Mouse (Mus musculus): ENCODE measurements around the gene Dnajc22.

The Dnajc22 gene

DNA sequence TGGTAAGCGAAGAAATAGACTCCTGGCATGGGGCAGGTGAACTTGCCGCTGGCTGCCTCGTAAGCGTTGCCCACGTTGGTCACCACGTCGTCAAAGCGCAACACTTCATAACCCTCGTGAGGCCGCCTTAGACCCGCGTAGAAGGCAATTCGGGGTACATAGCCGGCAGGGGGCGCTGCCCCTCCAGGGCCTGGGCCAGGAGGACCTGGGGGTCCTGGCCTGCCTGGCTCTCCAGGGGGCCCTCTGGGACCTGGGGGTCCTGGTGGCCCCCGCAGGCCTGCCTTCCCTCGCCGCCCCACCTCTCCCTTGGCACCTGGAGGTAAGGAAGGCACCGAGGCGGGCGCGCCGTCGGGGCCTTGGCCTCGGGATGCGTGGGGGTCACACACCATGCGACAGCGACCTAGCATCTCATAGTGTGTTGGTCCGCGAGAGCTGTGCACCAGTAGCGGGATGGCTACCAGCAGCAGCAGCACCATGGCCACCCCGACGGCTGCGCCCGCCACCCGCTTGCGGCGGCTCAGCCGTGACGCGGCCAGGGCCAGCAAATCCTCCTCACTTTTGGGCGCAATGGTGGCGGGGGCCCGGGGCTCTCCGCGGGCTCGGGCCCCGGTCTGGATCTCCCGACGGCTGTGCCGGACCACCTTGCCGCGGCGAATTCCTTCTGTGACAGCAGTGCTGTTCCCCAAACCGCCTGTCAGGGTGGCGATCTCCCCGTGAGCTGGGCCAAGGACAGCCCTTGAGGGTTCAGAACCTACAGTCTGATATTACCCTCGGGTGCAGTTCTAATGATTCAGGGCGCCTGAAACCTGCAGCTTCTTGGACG is 5.5 kb upstream of the Dnajc22 start, which contains the start of gene C1ql4:
TSS of gene C1ql4 (minus strand) at position 565 of the 823 bp plus-strand sequence.
- DNase-seq = no peak

DNA sequence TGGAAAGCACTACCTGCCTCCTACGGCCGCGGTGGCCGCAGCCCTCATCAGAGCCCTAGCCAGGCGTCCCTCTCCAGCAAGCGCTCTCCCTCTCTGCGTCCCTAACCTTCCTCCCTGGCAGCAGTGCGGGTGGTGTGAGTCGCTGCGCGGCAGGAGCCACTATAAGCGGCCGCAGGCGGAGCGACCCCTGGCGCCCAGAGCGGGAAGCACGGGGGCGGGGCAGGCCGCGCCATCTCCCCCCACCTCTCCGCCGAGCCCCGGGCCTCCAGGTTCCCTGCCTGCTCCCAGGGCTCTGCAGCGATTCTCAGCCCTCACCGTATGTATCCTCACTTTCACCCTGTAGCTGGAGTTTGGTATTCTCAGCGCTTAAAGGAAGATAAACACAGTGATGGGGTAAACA is 4.7 kb upstream of the Dnajc22 start:
- peak; percentile 59 for DNase-seq

DNA sequence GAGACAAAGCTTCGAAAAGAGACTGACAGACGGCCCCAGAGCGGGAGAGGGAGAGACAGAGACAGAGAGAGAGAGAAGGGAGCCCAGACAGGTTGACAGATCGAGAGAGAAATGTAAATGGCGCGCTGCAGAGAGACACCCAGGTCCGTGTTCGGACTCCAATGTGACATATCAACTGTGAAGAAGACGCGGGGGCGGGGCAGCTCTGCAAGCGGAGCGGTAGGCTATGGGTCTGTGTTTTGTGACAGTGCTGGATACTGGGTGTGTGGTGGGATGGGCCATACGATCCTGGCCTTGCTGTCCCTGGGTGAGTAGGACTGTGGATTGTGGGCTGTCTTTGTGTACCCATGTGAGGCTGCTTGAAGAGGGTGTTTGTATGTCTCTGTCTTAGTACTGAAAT is 3.9 kb upstream of the Dnajc22 start:
- DNase-seq = no peak

GRCm38 (mm10) chr15:99093291-99094258 is 605 bp downstream of the Dnajc22 start:
- no peak for DNase-seq

- DNase-seq = no peak
Measured at GRCm38 (mm10) chr15:99094631-99095270, 1.8 kb downstream of the Dnajc22 start.

DNA sequence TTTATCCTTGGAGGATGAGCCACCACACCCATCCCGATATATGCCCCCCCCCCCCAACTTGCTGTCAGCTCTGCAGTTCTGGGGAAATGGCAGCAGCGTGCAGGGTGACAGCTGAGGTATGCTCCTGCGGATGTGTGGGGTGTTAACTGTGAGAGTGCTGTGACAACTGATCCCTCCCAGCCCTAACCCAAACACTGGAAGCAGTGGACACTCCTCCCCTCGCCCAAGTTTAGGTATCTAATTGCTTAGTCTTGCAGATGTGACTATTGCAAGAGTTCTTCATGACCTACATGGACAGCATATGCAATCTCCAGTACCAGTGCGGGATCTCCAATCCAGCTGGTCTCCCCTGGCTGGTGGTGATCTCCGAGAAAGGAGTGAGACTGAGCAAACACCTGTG is 2.4 kb downstream of the Dnajc22 start:
- no peak for DNase-seq

DNA sequence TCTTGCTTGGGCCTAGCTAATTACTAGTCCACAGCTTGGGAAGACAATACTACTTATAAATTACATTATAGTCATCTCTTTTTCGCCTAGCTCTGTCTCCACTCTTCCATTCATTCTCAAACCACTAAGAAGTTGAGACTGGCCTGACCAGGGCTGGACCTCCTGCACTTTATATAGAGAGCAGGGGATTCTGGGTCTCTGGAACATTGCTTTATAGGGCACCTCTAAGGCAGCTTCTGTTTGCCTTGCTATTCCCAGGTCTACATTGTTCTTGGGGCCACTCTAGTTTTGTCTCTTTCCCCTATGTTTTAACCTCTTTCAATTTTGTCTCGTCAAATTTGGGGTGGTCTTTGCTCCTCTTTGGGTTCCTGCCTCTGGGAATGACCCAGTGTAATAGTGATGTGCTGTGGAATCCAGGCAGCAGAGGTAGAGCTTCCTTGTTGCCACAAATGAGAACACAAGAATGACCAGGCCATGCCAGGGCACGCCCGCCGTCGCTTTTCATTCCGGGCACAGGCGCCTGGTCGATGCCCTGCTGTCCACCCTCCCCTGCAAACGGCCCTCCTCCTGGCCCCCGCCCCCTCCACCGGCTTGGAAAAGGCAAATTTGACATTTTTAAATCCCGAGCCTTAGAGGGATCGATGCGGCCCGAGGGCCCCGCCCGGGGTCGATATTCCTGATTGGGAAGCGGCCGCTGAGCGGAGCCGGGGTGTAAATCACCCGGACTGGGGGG is 3.3 kb downstream of the Dnajc22 start:
- DNase-seq = no peak

- no peak for DNase-seq
Measured at GRCm38 (mm10) chr15:99096831-99097500, 4.0 kb downstream of the Dnajc22 start.

GRCm38 (mm10) chr15:99097840-99098492 is 5.0 kb downstream of the Dnajc22 start:
- no peak for DNase-seq

GRCm38 (mm10) chr15:99098493-99098861 is 5.5 kb downstream of the Dnajc22 start:
- no peak for DNase-seq

DNA sequence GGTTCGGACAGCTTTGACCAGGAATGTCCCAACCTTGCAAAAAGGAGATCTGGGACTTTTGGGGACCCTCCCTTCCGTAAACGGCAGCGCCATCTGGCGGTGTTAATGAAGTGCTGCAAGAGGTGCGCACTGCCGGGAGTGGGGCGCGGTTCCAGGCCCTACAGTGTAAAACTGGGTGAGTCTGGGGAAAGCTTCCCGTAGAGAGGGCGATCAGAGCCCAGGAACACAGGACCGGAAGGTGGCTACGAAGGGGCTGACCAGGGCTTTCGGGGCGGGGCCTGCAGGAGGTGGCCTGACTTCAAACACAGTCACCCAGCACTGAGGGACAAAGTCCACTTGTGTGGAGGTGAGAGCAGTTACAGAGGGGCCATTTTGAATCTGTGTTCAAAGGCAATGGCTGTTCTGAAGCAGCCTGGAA is 6.2 kb downstream of the Dnajc22 start:
- peak; percentile 89 for DNase-seq

DNA sequence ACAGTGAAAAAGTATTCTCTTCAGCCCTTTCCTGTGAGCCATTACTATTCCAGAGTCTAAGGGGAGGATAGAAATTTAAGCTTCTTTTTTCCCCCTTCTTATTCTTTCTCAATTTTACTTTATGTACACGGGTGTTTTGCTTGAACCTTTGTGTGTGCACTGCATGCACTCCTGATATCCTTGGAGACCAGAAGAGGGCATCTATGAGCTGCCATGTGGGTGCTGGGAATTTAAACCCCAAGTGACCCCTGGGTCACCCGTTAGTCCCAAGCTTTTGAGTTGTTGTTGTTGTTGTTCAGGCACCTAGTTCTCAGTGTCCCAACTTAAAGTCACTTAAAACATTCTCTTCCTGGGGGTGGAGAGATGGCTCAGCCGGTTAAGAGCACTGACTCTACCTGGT is 7.0 kb downstream of the Dnajc22 start:
- no peak for DNase-seq

- DNase-seq = no peak
Measured at GRCm38 (mm10) chr15:99105238-99105637, 12.3 kb downstream of the Dnajc22 start.

GRCm38 (mm10) chr15:99107866-99108265 is 14.9 kb downstream of the Dnajc22 start:
- no peak for DNase-seq

- no peak for DNase-seq
Measured at GRCm38 (mm10) chr15:99111139-99111538, 18.2 kb downstream of the Dnajc22 start.

DNA sequence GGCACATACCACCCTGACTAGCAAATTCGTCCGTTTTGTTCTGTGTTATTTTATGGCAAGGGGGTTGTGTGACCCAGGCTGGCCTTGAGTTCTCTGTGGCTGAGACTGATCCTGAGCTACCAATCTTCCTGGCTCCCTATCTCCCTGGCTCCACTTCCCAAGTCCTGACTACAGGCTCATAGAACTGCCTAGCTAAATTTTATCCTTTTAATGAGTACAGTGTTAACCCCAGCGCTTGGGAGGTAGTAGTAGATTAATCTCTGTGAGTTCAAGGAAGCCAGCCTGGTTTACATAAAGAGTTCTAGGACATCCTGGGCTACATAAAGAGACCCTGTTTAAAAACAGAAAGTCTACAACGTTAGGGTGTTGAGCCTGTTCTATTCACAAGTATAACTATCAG is 18.8 kb downstream of the Dnajc22 start:
- no peak for DNase-seq

GRCm38 (mm10) chr15:99112843-99113395 is 19.9 kb downstream of the Dnajc22 start:
- DNase-seq = no peak

- no peak for DNase-seq
Measured at GRCm38 (mm10) chr15:99113396-99113975, 20.5 kb downstream of the Dnajc22 start.

- no peak for DNase-seq
Measured at GRCm38 (mm10) chr15:99114312-99115064, 21.5 kb downstream of the Dnajc22 start.

GRCm38 (mm10) chr15:99115065-99115423 is 22.1 kb downstream of the Dnajc22 start:
- DNase-seq = no peak

Data from kidney, adult 11 months (tissue).